Mouse (Mus musculus) lung, embryonic 16.5 days (tissue): ENCODE measurements at regions not wholly inside any gene's neighbourhood (a gene's known extent, or its start where the extent isn't known, plus 50 kb on each side); places are given as distances from the start of the nearest gene placed in this dataset.

Experiments used
- ATAC-seq: fragments of 200-750 bp; cut with Nextera tagmentation; 2 replicates; pipeline ENCODE4 v1.8.0; 2017; ENCODE audit warnings: low read depth, mild to moderate bottlenecking, moderate library complexity
- H3K27ac ChIP-seq: fragments of 300-500 bp; sonication (generic); 2 replicates; pipeline ENCODE4 v1.5.1; 2014; ENCODE audit warnings: mild to moderate bottlenecking, control low read depth, low read length
- H3K27me3 ChIP-seq: fragments of 300-500 bp; sonication (generic); 2 replicates; pipeline ENCODE4 v1.6.1; 2014; ENCODE audit warnings: low read depth, low read length, mixed read lengths; ENCODE audit not compliant: control insufficient read depth, insufficient read depth
- H3K36me3 ChIP-seq: fragments of 300-500 bp; sonication (generic); 2 replicates; pipeline ENCODE4 v1.6.1; 2014; ENCODE audit warnings: low read length; ENCODE audit not compliant: control insufficient read depth, insufficient read depth
- H3K4me1 ChIP-seq: fragments of 300-500 bp; sonication (generic); replicated peaks from 2 replicates; pipeline ENCODE4 v1.6.1; 2014; ENCODE audit warnings: low read length, mixed read lengths; ENCODE audit not compliant: control insufficient read depth, insufficient read depth
- H3K4me2 ChIP-seq: fragments of 300-500 bp; sonication (generic); 2 replicates; pipeline ENCODE4 v1.6.1; 2014; ENCODE audit warnings: low read depth, low read length, control low read depth
- H3K4me3 ChIP-seq: fragments of 300-500 bp; sonication (generic); 2 replicates; pipeline ENCODE4 v1.5.1; 2014; ENCODE audit warnings: mild to moderate bottlenecking, low read length, control low read depth
- H3K9ac ChIP-seq: fragments of 300-500 bp; sonication (generic); 2 replicates; pipeline ENCODE4 v1.6.1; 2014; ENCODE audit warnings: low read length, control low read depth
- H3K9me3 ChIP-seq: fragments of 300-500 bp; sonication (generic); 2 replicates; pipeline ENCODE4 v1.6.1; 2016; ENCODE audit warnings: low read length; ENCODE audit not compliant: control insufficient read depth
- WGBS: fragments of 180-500 bp; shearing (Covaris S2); extraction: QIAGEN DNeasy Blood & Tissue Kit; methylation state at CpG from one replicate; pipeline ENCODE4 v1.1.7; 2014; 5-methylcytosine and 5-hydroxymethylcytosine counted together

DNA sequence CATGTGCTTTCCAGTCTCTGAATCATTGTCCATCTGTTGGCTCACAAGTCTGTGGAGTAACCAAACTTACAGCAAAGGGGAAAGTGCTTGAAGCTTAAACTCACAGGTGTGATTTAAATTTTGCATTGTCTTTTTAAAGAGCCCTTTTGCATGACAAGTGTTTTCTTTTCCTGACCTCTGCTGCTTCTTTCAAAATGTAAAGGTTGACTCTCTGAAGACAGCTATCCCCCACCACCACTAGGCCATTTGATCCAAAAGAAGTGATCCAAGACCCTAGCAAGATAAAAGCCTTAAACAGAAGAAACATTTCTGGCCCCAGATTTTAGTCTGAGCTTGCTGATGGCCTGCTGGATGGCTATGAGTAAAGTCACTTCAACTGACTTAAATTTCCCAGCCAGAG lies 118.6 kb downstream of the Gm12728 start:
- no peak overlapping the region for H3K4me2 ChIP-seq
- no peaks in the 10 kb centered on the region for H3K27me3 ChIP-seq
- H3K4me1 ChIP-seq: peaks cover 9% of the 10 kb centered on the region
- H3K4me3 ChIP-seq: no peak overlapping the region
- H3K27ac ChIP-seq: no peak overlapping the region
- H3K9me3 ChIP-seq: no peaks in the 10 kb centered on the region
- no peaks in the 10 kb centered on the region for H3K36me3 ChIP-seq
- H3K9ac ChIP-seq: no peak overlapping the region
- ATAC-seq: no peak

GRCm38 (mm10) chr4:105909272-105909671 lies 119.6 kb downstream of the Gm12728 start:
- Histone ChIP-seq H3K36me3 (no peaks in the 10 kb centered on the region), H3K9ac (no peak overlapping the region), H3K4me1 (peaks cover 9% of the 10 kb centered on the region), H3K27me3 (no peaks in the 10 kb centered on the region), H3K9me3 (no peaks in the 10 kb centered on the region), H3K4me2 (no peak overlapping the region), H3K4me3 (no peak overlapping the region), H3K27ac (no peak overlapping the region)
- no peak for ATAC-seq
- 39% methylated on average over 4 of the region's 4 CpGs for WGBS

DNA sequence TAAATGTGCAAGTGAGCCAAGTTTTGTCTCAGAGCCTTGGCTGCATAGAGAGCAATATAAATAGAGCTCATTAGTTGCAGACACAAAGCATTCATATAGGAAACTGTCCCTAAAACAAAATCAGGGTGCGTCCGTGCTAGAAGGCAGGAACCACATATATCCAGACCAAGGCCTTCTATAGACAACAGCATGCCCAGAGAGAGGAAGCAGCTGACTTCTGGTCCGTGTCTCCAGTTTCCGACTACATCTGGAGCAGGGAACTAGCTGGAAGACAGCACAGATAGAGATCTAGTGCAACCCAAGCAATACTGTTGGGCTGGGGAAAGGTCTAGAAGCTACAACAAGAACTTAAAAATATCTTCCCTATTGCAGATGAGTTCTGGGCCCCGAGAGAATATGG lies 121.0 kb downstream of the Gm12728 start:
- Histone ChIP-seq H3K27ac (peak overlapping the region; percentile 15), H3K27me3 (no peaks in the 10 kb centered on the region), H3K9me3 (no peaks in the 10 kb centered on the region), H3K9ac (no peak overlapping the region), H3K4me2 (no peak overlapping the region), H3K4me3 (no peak overlapping the region), H3K4me1 (peaks cover 9% of the 10 kb centered on the region), H3K36me3 (no peaks in the 10 kb centered on the region)
- 63% methylated on average over 5 of the region's 5 CpGs for WGBS
- ATAC-seq: peak; percentile 58

DNA sequence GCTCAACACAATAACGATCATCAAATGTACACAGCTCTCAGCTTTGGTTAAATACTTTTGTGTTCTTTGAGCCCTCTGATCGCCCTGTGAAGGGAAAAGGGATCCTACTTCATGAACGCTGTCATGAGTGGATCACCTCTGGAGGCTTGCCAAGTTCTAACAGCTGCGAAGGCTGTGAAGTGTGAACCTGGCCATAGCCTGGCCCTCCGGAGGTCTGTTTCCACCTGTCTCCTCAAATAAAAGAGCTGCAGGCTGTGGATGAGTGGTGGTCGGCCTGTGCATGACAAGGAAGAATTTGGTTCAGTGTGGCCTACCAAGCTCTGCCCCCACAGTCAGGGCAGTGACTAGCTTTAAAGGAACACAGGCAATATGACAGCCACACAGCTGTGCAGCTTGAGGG lies 122.0 kb downstream of the Gm12728 start:
- no peaks in the 10 kb centered on the region for H3K27me3 ChIP-seq
- H3K9ac ChIP-seq: no peak overlapping the region
- peaks cover 9% of the 10 kb centered on the region for H3K4me1 ChIP-seq
- peak overlapping the region; percentile 13; the same call in 1 of the 2 replicates for H3K27ac ChIP-seq
- no peak overlapping the region for H3K4me3 ChIP-seq
- ATAC-seq: no peak
- H3K4me2 ChIP-seq: no peak overlapping the region
- H3K36me3 ChIP-seq: no peaks in the 10 kb centered on the region
- no peaks in the 10 kb centered on the region for H3K9me3 ChIP-seq
- WGBS: 45% methylated on average over 6 of the region's 6 CpGs

DNA sequence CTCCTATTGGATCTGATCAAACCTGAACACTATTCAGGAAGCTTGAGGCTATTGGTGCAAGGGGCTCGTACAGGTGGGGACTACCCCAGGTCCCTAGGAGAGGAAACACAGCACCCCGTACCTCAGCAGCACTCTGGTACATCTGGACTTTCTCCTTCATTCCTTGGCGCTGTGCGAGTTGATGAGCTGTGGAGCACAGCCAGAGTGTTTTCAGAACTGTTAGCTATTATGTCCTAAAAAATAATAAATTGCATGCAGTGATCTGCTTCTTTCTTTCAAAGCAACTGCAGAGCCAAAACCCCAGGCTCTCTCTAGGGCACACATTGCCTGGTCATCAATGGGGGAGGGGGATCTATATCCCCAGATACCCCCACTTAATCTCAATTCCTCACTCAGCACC lies 122.6 kb downstream of the Gm12728 start:
- ATAC-seq: peak; percentile 54
- no peak overlapping the region for H3K4me2 ChIP-seq
- peak overlapping the region; percentile 30 for H3K27ac ChIP-seq
- H3K9ac ChIP-seq: no peak overlapping the region
- no peaks in the 10 kb centered on the region for H3K36me3 ChIP-seq
- peaks cover 9% of the 10 kb centered on the region for H3K4me1 ChIP-seq
- no peaks in the 10 kb centered on the region for H3K27me3 ChIP-seq
- H3K4me3 ChIP-seq: no peak overlapping the region
- no peaks in the 10 kb centered on the region for H3K9me3 ChIP-seq
- 60% methylated on average over 4 of the region's 4 CpGs for WGBS

DNA sequence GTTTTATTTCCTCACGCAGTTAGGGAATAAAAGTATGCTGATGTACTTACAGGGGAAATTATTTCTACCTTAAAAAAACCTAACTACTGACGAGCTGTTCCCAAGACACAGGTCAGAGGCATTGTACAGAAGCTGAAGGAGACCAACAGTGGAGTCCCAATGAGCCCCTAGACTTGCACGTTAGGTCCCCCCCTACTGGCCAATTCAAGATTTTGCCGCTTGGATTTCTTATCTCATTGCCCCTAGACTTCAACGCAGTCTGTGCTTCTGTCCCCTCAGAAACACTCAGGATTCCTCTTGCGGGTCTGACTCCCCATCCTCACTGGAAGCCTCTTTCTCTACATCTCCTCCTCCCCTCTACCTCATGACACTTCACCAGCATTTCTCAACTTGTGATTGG lies 125.3 kb downstream of the Gm12728 start:
- no peak overlapping the region for H3K4me3 ChIP-seq
- 35% methylated on average over 6 of the region's 6 CpGs for WGBS
- H3K9me3 ChIP-seq: no peaks in the 10 kb centered on the region
- peaks cover 7% of the 10 kb centered on the region for H3K4me1 ChIP-seq
- ATAC-seq: no peak
- H3K27me3 ChIP-seq: no peaks in the 10 kb centered on the region
- H3K36me3 ChIP-seq: no peaks in the 10 kb centered on the region
- H3K9ac ChIP-seq: no peak overlapping the region
- no peak overlapping the region for H3K27ac ChIP-seq
- H3K4me2 ChIP-seq: no peak overlapping the region

- Histone ChIP-seq H3K27me3 (no peaks in the 10 kb centered on the region), H3K4me2 (no peak overlapping the region), H3K9me3 (no peaks in the 10 kb centered on the region), H3K4me1 (peaks cover 2% of the 10 kb centered on the region; the same call in 1 of the 2 replicates), H3K4me3 (no peak overlapping the region), H3K36me3 (no peaks in the 10 kb centered on the region), H3K9ac (no peak overlapping the region), H3K27ac (no peak overlapping the region)
- peak; percentile 62 for ATAC-seq
- WGBS: 43% methylated on average over 9 of the region's 9 CpGs
These were observed 126.6 kb downstream of the Gm12728 start for GRCm38 (mm10) chr4:105916229-105916628.

DNA sequence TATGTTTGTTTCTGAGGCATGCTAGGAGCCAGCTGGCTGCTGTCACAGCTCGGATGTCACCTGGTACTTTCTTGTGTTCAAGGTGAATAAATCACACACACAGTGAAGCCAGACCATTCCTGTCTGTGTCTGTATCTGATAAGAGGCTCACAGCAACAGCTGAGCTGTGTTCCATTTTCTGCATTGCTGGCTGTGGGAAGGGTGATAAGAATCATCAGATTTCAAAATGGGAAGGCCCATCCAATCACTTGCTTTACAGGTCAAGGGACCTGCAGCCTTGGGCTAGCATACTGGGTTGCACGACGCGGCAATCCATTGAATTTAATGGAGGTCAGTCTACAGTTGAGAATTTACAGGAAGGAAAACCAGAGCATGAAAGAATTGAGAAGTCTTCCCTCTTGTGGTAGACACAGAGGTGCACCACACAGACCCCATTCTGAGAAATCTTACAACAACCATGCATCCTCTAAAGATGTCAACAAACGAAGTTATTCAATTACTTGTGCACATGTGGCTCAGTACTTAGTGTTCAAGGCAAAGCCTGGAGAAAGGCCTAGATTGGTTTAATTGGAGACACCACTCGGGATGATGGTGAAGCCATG lies 135.2 kb downstream of the Gm12728 start:
- ATAC-seq: no peak; the same call in 1 of the 2 replicates
- no peak overlapping the region for H3K9ac ChIP-seq
- H3K27ac ChIP-seq: no peak overlapping the region
- H3K9me3 ChIP-seq: no peaks in the 10 kb centered on the region
- no peaks in the 10 kb centered on the region for H3K36me3 ChIP-seq
- no peak overlapping the region for H3K4me3 ChIP-seq
- no peaks in the 10 kb centered on the region for H3K4me1 ChIP-seq
- 58% methylated on average over 6 of the region's 6 CpGs for WGBS
- no peak overlapping the region for H3K4me2 ChIP-seq
- no peaks in the 10 kb centered on the region for H3K27me3 ChIP-seq

DNA sequence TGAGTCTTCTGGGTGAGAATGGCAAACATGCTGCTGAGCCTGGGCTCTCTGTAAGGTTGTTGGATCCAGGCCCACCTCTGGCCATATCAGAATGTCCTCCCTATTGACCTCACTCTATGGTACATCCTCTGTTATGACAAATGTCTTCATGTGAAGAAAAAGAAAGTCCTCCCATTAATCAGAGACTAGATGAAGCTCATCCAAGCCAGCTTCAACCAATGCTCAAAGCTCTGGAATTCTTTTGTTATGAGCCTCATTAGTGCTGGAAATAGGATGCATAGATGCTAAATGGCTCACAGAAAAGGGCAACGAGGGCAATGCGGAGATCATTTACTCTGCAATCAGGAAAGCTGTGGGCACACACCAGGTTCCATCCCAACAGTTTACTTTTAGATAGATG lies 135.8 kb downstream of the Gm12728 start:
- Histone ChIP-seq H3K4me1 (no peaks in the 10 kb centered on the region), H3K27me3 (no peaks in the 10 kb centered on the region), H3K9me3 (no peaks in the 10 kb centered on the region), H3K9ac (no peak overlapping the region), H3K4me2 (no peak overlapping the region), H3K4me3 (no peak overlapping the region), H3K27ac (no peak overlapping the region), H3K36me3 (no peaks in the 10 kb centered on the region)
- no peak for ATAC-seq
- WGBS: 99% methylated on average over 2 of the region's 2 CpGs

GRCm38 (mm10) chr4:105929658-105930057 lies 140.0 kb downstream of the Gm12728 start:
- no peaks in the 10 kb centered on the region for H3K4me1 ChIP-seq
- H3K27ac ChIP-seq: no peak overlapping the region
- H3K9ac ChIP-seq: no peak overlapping the region
- H3K4me2 ChIP-seq: no peak overlapping the region
- no peak for ATAC-seq
- 90% methylated on average over 10 of the region's 10 CpGs for WGBS
- no peaks in the 10 kb centered on the region for H3K9me3 ChIP-seq
- no peak overlapping the region for H3K4me3 ChIP-seq
- no peaks in the 10 kb centered on the region for H3K36me3 ChIP-seq
- H3K27me3 ChIP-seq: no peaks in the 10 kb centered on the region
